Mouse (Mus musculus): Measurements from ENCODE around the gene Itgal. TPM values are rescaled to one million over a fixed set of nuclear protein-coding genes. Genes with fewer than 3 reads are reported as not detected.
"Not testable (repeated sequence)": the region's sequence is repeated elsewhere in the genome, so short reads cannot be mapped to it uniquely, and the experiment has no call there.

The Itgal gene
- polyA plus RNA-seq, 1 experiment, result 21.5 TPM

DNA sequence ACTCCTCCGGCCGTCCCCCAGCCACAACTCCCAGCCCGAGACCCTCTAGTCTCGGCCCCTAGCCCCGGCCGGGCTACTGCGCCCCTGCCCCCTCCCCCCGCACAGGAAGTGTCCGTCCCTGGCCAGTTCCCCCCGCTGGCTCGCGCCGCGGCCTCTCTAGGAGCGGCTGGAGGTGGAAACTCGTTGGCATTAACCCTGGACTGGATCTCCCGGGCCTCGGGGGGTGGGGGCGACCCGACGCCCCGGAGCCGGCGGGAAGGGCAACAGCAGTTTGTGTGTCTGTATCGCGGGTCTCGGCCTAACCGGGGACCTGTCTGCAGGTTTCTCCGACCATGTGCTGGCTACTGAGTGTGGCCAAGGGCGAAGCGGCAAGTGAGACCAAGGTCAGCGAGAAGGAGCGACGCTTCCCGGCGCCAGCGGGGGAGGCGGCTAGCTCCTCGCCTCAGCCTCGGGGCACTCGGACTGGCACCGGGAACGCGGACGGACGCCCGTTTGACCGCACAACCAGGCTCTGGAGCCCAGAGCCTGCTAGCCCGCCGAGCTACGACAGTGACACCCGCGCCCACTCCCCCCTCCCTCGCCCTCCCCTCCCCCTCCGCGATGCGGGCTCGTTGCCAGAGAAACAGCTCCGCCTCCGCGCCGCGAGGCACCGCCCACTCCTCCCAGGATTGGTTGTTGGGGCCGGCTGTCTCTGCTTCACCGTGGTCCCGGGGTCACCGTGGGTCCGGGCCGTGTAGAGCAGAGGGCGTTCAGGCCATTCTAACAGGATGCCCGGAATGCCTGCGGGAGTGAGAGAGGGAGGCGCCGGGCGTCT lies 49.7 kb downstream of the Itgal start, which contains the start of gene Zfp768:
Zfp768 (minus strand) TSS at position 78 of the 814 bp plus-strand sequence.
- no peak for TF ChIP-seq FLI1 (IDR thresholded peaks at IDR 0.05; ENCODE audit: low read length)
- TF ChIP-seq GATA1 (IDR thresholded peaks at IDR 0.05; ENCODE audit: borderline replicate concordance, low read length), result no peak
- H3K36me3 ChIP-seq (replicated peaks; ENCODE audit: low read length), result peaks cover 28% of the 10 kb centered on the region

DNA sequence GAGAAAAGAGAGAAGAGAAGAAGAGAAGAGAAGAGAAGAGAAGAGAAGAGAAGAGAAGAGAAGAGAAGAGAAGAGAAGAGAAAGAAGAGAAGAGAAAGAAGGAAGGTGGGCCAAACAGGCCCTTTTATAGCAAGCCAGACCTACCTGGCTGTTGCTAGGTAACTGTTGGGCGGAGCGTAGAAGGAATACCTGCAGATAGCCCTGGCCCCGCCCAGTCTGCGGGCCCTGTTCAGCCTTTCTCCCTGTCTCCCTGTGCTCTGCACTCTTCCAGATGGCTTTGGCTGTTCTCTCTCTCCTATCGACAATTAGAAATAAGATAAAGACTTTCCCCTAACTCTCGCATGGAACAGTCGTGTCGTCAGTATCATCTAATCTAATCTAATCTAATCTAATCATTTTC lies 50.6 kb downstream of the Itgal start:
- Histone ChIP-seq H3K4me1 (peaks cover 58% of the 10 kb centered on the region), H3K27me3 (replicated peaks) (peaks cover 7% of the 10 kb centered on the region), H3K36me3 (replicated peaks; ENCODE audit: low read length) (peaks cover 21% of the 10 kb centered on the region), H3K4me3 (replicated peaks) (no peak overlapping the region), H3K9me3 (no peaks in the 10 kb centered on the region)
- no peak for TF ChIP-seq FLI1 (IDR thresholded peaks at IDR 0.05; ENCODE audit: low read length)
- no peak for TF ChIP-seq GATA1 (IDR thresholded peaks at IDR 0.05; ENCODE audit: borderline replicate concordance, low read length)

More for the DNA sequence above, 49.7 kb downstream of the Itgal start, which contains the start of gene Zfp768:
- Histone ChIP-seq H3K9me3 (no peaks in the 10 kb centered on the region), H3K27me3 (replicated peaks) (peaks cover 7% of the 10 kb centered on the region), H3K4me3 (replicated peaks) (peak within 1 kb of the TSS; percentile 99), H3K4me1 (peaks cover 48% of the 10 kb centered on the region)

DNA sequence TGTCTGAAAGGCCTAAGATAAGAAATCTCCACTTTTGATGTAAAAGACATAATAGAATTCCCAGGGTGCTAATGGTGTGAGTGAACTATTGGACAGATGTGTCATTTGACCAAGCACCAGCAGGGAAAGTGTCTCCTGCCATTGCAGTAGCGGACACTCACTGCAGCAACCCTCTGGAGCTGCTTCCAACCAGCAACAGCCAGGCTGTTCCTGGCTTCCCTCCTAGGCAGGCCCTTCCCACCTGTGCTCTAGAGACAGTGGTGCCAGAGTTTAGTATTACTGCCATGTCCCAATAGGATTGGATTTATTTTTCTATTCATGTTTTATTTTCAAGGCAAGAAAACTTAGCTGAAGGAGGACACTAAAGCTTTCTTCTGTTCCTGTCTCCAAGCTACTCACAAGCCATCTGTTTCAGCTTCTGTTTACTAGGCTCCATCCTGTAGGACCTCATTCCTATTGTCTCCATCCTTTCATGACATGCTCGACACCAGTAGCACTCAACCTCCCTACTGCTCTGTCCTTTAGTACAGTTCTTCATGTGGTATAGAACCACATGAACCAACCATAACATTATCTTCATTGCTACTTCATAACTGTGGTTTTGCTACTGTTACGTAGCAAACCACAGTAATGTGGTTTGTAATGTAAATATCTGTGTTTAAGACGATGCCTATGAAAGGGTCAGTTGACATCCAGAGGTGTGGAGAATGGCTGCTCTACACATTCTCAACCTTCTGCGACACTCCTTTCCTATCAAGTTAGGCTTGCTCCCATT lies 55.4 kb downstream of the Itgal start:
- TF ChIP-seq FLI1 (IDR thresholded peaks at IDR 0.05; ENCODE audit: low read length), result no peak
- no peak; the same call in 2 of the 3 replicates for TF ChIP-seq GATA1 (IDR thresholded peaks at IDR 0.05; ENCODE audit: borderline replicate concordance, low read length)
- Histone ChIP-seq H3K27me3 (replicated peaks) (peaks cover 13% of the 10 kb centered on the region), H3K4me3 (replicated peaks) (no peak overlapping the region), H3K4me1 (peaks cover 35% of the 10 kb centered on the region), H3K9me3 (peaks cover 6% of the 10 kb centered on the region), H3K36me3 (replicated peaks; ENCODE audit: low read length) (no peaks in the 10 kb centered on the region)

DNA sequence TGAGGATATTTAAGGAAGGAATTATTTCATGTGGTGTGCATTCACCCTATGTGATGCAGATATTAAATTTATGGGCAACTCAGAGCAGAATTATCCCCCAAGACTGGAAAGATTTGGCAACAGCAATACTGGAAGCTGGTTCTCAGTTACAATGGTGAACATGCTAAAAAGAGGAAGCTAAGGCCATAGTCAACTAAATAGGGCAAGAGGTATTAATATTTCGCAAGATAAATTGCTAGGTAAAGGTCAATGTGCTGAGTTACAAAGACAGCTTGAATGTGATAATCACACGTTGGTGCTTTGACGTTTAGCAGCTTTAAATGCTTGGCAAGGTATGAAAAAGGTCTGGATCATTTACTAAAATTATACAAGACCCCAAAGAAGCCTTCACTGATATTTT lies 59.7 kb downstream of the Itgal start:
- Histone ChIP-seq H3K9me3 (peaks cover 6% of the 10 kb centered on the region), H3K4me1 (peaks cover 17% of the 10 kb centered on the region), H3K4me3 (replicated peaks) (no peak overlapping the region), H3K27me3 (replicated peaks) (peaks cover 24% of the 10 kb centered on the region), H3K36me3 (replicated peaks; ENCODE audit: low read length) (no peaks in the 10 kb centered on the region)
- no peak for TF ChIP-seq FLI1 (IDR thresholded peaks at IDR 0.05; ENCODE audit: low read length)
- no peak for TF ChIP-seq GATA1 (IDR thresholded peaks at IDR 0.05; ENCODE audit: borderline replicate concordance, low read length)

DNA sequence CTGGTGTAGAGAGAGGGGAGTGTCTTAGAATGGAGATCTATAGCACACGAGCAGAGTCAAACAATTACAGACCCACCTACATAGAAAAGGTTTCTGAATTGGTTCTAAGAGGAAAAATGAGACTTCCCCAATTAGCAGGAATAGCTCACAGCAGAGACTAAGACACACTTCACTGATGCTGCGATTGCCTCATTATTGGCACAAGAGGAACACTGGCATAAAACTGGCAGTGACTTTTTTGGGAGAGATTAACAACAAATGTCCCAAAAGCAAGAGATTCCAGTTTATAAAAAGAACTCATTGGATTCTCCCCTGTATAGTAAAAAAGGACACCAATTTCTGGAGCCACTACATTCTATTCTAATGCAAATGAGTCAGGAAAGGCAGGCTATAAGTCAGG lies 61.8 kb downstream of the Itgal start:
- Histone ChIP-seq H3K4me1 (peaks cover 5% of the 10 kb centered on the region), H3K36me3 (replicated peaks; ENCODE audit: low read length) (no peaks in the 10 kb centered on the region), H3K4me3 (replicated peaks) (no peak overlapping the region), H3K27me3 (replicated peaks) (peaks cover 30% of the 10 kb centered on the region), H3K9me3 (peaks cover 6% of the 10 kb centered on the region)
- TF ChIP-seq GATA1 (IDR thresholded peaks at IDR 0.05; ENCODE audit: borderline replicate concordance, low read length) (no peak), FLI1 (IDR thresholded peaks at IDR 0.05; ENCODE audit: low read length) (no peak)

DNA sequence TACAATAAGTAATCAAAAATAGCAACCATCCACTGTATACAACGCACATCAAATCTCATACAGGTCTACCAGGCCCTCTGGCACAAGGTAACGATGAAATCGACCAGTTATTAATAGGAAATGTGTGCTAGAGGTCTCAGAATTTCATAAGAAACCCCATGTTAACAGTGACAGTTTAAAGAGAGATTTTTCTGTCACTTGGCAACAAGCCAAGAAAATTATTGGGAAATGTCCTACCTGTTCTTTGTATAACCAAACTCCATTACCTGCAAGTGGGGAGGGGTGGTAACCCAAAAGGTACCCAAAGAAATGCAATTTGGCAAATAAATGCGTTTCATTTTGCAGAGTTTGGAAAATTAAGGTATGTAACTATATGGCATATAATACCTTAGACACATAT lies 62.4 kb downstream of the Itgal start:
- Histone ChIP-seq H3K4me1 (peaks cover 8% of the 10 kb centered on the region), H3K9me3 (peaks cover 4% of the 10 kb centered on the region), H3K36me3 (replicated peaks; ENCODE audit: low read length) (no peaks in the 10 kb centered on the region), H3K27me3 (replicated peaks) (peaks cover 32% of the 10 kb centered on the region), H3K4me3 (replicated peaks) (no peak overlapping the region)
- TF ChIP-seq GATA1 (IDR thresholded peaks at IDR 0.05; ENCODE audit: borderline replicate concordance, low read length), result no peak
- no peak for TF ChIP-seq FLI1 (IDR thresholded peaks at IDR 0.05; ENCODE audit: low read length)

DNA sequence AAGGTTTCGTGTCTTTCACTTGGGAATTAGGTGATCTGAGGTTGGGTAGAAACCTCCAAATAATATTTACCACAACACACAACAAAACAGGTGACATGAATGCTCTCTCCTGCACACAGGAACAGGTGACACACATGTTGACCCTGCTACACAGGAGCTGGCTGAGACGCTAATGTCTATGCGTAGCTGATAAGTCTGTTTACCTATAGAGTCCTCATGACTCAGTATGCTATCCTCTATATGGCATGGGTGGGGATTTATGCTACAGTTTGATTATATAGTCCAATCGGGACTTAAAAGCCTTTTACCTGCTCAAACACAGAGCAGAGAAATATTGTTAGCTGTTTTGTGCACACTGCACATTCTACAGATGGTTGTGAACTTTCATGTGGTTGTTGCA lies 64.2 kb downstream of the Itgal start:
- H3K4me3 ChIP-seq (replicated peaks), result no peak overlapping the region
- peaks cover 29% of the 10 kb centered on the region for H3K27me3 ChIP-seq (replicated peaks)
- no peaks in the 10 kb centered on the region for H3K9me3 ChIP-seq
- H3K36me3 ChIP-seq (replicated peaks; ENCODE audit: low read length), result no peaks in the 10 kb centered on the region
- H3K4me1 ChIP-seq, result peaks cover 11% of the 10 kb centered on the region
- TF ChIP-seq GATA1 (IDR thresholded peaks at IDR 0.05; ENCODE audit: borderline replicate concordance, low read length), result no peak
- TF ChIP-seq FLI1 (IDR thresholded peaks at IDR 0.05; ENCODE audit: low read length), result no peak

DNA sequence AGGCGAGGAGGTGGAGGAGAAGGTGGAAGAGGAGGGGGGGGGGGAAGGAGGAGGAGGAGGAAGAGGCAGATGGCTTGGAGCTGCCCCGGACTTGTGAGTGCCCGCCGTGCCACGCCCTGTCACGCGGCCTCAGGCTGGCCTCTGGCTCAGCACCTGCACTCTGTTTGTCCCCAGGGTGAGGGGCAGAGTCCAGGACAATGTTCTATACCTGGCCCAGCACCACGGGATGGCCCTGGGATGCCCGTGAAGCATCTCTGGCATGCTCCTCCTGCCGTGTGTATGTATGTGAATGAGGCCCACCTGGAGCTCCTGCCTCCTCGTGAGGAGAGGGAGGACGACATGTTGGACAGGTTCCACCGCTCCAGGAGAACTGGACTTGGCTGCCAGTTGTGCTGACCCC lies 65.4 kb downstream of the Itgal start:
- Histone ChIP-seq H3K36me3 (replicated peaks; ENCODE audit: low read length) (no peaks in the 10 kb centered on the region), H3K27me3 (replicated peaks) (peaks cover 28% of the 10 kb centered on the region), H3K4me1 (peaks cover 14% of the 10 kb centered on the region), H3K4me3 (replicated peaks) (peak overlapping the region; percentile 4), H3K9me3 (no peaks in the 10 kb centered on the region)
- TF ChIP-seq FLI1 (IDR thresholded peaks at IDR 0.05; ENCODE audit: low read length), result no peak
- no peak for TF ChIP-seq GATA1 (IDR thresholded peaks at IDR 0.05; ENCODE audit: borderline replicate concordance, low read length)

DNA sequence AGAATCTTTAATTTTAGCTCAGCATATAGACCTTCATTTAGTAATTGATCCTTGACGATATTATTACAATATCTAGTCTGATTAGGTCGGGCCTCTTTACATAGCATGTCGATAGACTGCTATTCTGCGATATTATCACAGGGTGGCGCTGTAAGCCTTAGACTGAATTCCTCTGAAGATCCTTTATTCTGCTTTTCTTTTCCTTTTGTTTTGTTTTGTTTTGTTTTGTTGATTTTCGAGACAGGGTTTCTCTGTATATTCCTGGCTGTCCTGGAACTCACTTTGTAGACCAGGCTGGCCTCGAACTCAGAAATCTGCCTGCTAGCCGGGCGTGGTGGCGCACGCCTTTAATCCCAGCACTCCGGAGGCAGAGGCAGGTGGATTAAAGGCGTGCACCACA lies 66.4 kb downstream of the Itgal start:
- H3K36me3 ChIP-seq (replicated peaks; ENCODE audit: low read length); H3K9me3 ChIP-seq: not testable (repeated sequence)
- peaks cover 18% of the 10 kb centered on the region for H3K4me1 ChIP-seq
- H3K4me3 ChIP-seq (replicated peaks), result peak overlapping the region; percentile 79
- peaks cover 25% of the 10 kb centered on the region for H3K27me3 ChIP-seq (replicated peaks)

DNA sequence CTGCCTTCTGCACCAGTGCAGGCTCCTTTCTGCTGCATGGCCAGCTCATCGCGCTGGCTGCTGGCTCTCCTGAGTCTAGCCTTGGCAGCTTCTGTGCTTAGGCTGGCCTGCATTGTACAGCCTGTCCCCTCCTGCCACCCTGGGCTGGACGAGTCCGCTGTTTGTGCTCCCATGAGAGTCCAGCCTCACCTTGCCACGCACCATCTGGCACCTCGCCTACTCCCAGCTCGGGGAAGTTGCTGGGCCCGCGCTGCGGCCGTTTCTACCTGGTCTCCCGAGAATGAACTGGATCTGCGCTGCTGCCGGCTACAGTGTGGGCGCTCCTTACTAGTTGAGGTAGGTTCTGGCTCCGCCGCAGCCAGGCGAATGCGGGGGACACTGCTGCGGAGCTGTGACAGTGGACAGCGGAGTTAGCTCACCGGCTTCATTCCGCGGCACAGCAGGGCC lies 67.4 kb downstream of the Itgal start:
- no peak for TF ChIP-seq GATA1 (IDR thresholded peaks at IDR 0.05; ENCODE audit: borderline replicate concordance, low read length)
- no peak for TF ChIP-seq FLI1 (IDR thresholded peaks at IDR 0.05; ENCODE audit: low read length)
- peaks cover 21% of the 10 kb centered on the region for H3K27me3 ChIP-seq (replicated peaks)
- 0 out of 2 replicates have a peak, but pooled peaks cover 5% of the 10 kb centered on the region for H3K9me3 ChIP-seq
- peak overlapping the region; percentile 80 for H3K4me3 ChIP-seq (replicated peaks)
- peaks cover 18% of the 10 kb centered on the region for H3K4me1 ChIP-seq
- no peaks in the 10 kb centered on the region for H3K36me3 ChIP-seq (replicated peaks; ENCODE audit: low read length)

Measured in megakaryocyte, embryonic 14.5 days (primary cell).